Mouse (Mus musculus): ENCODE data around the gene Armt1. TPM values are rescaled to one million over a fixed set of nuclear protein-coding genes. Genes with fewer than 3 reads are reported as not detected.

Gene Armt1
- total and polyA plus RNA-seq, 2 experiments from 2014 or later: 6.1 to 17.6 TPM

DNA sequence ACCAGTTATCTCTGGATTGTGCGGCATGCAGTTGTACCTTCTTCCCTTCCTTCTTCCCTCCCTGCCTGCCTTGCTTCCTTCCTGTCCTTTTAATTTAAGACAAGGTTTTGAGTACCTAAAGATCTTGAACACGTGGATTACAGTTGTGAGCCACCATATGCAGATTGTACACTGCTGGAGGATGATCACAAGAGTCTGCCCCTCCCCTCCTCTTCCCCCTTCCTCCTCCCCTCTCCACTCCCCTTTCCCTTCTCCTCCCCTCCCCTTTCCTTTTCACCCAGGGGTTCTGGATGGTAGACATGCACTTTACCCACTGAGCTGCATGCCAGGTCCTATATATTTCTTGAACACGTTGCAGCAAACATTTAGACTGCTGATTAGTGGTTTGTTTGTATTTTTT lies 3.1 kb downstream of the Armt1 start:
- H3K27ac ChIP-seq (ENCODE audit: low read depth, low read length): no peak overlapping the region
- peaks cover 4% of the 10 kb centered on the region; the same call in 1 of the 2 replicates for H3K4me1 ChIP-seq (ENCODE audit: insufficient read depth)
- no peak overlapping the region for H3K4me2 ChIP-seq (ENCODE audit: low read depth)
- DNase-seq (no peak), ATAC-seq (no peak)
- no peaks in the 10 kb centered on the region for H3K9me3 ChIP-seq (ENCODE audit: low read length)
- H3K27me3 ChIP-seq (ENCODE audit: insufficient read depth, low read length): no peaks in the 10 kb centered on the region
- WGBS: 93% methylated on average over 3 of the region's 3 CpGs
- no peak for TF ChIP-seq CTCF (IDR thresholded peaks at IDR 0.05; ENCODE audit: low read depth)
- no peak overlapping the region for H3K4me3 ChIP-seq (ENCODE audit: low read depth, low read length)
- H3K36me3 ChIP-seq (ENCODE audit: insufficient read depth): peaks cover 11% of the 10 kb centered on the region
- no peak overlapping the region for H3K9ac ChIP-seq

DNA sequence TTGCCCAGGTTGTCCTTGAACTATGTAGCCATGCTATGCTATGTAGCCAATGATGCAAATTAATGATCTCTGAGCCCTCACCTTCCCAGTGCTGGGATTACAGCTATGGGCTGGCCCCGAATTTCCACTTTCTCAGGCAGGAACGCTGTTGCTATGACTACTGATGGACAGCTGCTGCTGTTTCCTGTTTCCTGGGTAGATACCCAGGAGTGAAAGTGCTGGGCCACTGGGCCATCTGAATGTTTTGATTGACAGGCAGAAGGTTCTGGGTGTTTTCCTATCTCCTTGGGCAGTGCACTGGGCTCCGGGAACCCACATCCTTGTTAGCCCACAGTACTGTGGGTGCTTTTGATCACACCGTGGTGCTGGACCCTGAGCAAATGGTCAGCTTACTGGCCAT lies 24.1 kb downstream of the Armt1 start:
- no peaks in the 10 kb centered on the region for H3K27me3 ChIP-seq (ENCODE audit: insufficient read depth, low read length)
- no peak overlapping the region for H3K27ac ChIP-seq (ENCODE audit: low read depth, low read length)
- no peak overlapping the region for H3K4me3 ChIP-seq (ENCODE audit: low read depth, low read length)
- ATAC-seq (no peak), DNase-seq (no peak)
- H3K9ac ChIP-seq: no peak overlapping the region
- H3K4me2 ChIP-seq (ENCODE audit: low read depth): no peak overlapping the region
- WGBS: 91% methylated on average over 4 of the region's 4 CpGs
- no peaks in the 10 kb centered on the region for H3K9me3 ChIP-seq (ENCODE audit: low read length)
- TF ChIP-seq CTCF (IDR thresholded peaks at IDR 0.05; ENCODE audit: low read depth): no peak
- H3K36me3 ChIP-seq (ENCODE audit: insufficient read depth): peaks cover 6% of the 10 kb centered on the region; the same call in 1 of the 2 replicates
- H3K4me1 ChIP-seq (ENCODE audit: insufficient read depth): no peaks in the 10 kb centered on the region

DNA sequence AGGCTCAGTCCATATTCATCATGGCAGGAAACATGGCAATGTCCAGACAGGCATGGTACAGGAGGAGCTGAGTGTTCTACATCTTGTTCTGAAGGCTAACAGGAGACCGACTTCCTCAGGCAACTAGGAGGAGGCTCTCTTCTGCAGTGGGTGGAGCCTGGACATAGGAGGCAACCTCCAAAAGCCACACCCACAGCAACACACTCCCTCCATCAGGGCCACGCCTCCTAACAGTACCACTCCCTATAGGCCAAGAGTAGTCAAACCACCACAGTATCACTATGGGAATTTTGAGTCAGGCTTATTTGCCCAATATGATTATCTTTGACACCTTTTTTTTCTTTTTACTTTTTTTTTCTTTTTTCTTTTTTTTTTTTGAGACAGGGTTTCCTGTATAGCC lies 27.9 kb downstream of the Armt1 start:
- WGBS: 95% methylated on average over 2 of the region's 2 CpGs

DNA sequence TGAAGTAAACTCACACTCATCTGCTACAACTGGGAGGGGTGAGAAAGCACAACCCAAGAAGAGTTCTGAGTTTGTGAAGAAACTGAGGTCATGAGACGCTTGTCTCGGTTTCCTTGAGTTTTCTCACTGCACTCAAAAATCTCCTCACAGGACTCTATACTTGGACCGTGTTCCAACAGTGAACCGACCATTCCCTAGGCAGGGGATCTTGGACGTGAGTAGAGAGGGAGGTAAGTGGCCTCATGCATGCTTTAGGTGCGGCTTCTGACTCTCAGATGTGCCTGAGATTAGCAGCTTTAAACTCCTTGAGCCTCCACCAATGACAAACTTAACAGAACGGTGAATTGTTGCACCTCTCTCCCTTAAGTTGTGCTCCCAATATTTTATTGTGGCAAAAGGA lies 33.5 kb downstream of the Armt1 start:
- Histone ChIP-seq H3K4me3 (ENCODE audit: low read depth, low read length) (no peak overlapping the region), H3K4me1 (ENCODE audit: insufficient read depth) (no peaks in the 10 kb centered on the region), H3K36me3 (ENCODE audit: insufficient read depth) (no peaks in the 10 kb centered on the region), H3K9ac (no peak overlapping the region), H3K27me3 (ENCODE audit: insufficient read depth, low read length) (no peaks in the 10 kb centered on the region), H3K4me2 (ENCODE audit: low read depth) (no peak overlapping the region), H3K9me3 (ENCODE audit: low read length) (no peaks in the 10 kb centered on the region), H3K27ac (ENCODE audit: low read depth, low read length) (no peak overlapping the region)
- no peak for DNase-seq
- 84% methylated on average over 7 of the region's 7 CpGs for WGBS
- no peak for ATAC-seq
- no peak for TF ChIP-seq CTCF (IDR thresholded peaks at IDR 0.05; ENCODE audit: low read depth)

More for the DNA sequence above, 27.9 kb downstream of the Armt1 start:
- Histone ChIP-seq H3K4me2 (ENCODE audit: low read depth) (no peak overlapping the region), H3K27ac (ENCODE audit: low read depth, low read length) (no peak overlapping the region), H3K4me1 (ENCODE audit: insufficient read depth) (no peaks in the 10 kb centered on the region), H3K4me3 (ENCODE audit: low read depth, low read length) (no peak overlapping the region), H3K27me3 (ENCODE audit: insufficient read depth, low read length) (no peaks in the 10 kb centered on the region), H3K9ac (no peak overlapping the region), H3K36me3 (ENCODE audit: insufficient read depth) (peaks cover 3% of the 10 kb centered on the region; the same call in 1 of the 2 replicates), H3K9me3 (ENCODE audit: low read length) (no peaks in the 10 kb centered on the region)
- DNase-seq (no peak), ATAC-seq (no peak)
- no peak for TF ChIP-seq CTCF (IDR thresholded peaks at IDR 0.05; ENCODE audit: low read depth)

DNA sequence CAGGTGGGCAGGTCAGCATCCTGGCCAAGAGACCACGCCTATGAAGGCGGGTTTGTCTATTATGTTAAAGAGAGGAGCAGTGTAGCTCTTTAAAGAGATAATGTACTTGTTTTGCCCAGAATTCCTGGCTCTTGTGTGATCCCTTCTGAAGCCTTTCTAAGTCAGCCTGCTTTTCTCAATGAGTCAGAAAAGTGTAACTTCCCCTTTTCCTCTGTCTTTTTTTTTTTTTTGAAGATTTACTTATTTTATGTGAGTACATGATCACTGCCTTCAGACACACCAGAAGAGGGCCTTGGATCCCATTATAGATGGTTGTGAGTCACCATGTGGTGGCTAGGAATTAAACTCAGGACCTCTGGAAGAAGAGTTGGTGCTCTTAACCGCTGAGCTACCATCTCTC lies 37.1 kb downstream of the Armt1 start:
- no peak overlapping the region for H3K27ac ChIP-seq (ENCODE audit: low read depth, low read length)
- no peaks in the 10 kb centered on the region for H3K27me3 ChIP-seq (ENCODE audit: insufficient read depth, low read length)
- H3K4me3 ChIP-seq (ENCODE audit: low read depth, low read length): no peak overlapping the region
- ATAC-seq (no peak), DNase-seq (no peak)
- H3K36me3 ChIP-seq (ENCODE audit: insufficient read depth): no peaks in the 10 kb centered on the region
- TF ChIP-seq CTCF (IDR thresholded peaks at IDR 0.05; ENCODE audit: low read depth): no peak
- 91% methylated on average over 3 of the region's 3 CpGs for WGBS
- H3K4me1 ChIP-seq (ENCODE audit: insufficient read depth): no peaks in the 10 kb centered on the region
- H3K9ac ChIP-seq: no peak overlapping the region
- H3K4me2 ChIP-seq (ENCODE audit: low read depth): no peak overlapping the region
- H3K9me3 ChIP-seq (ENCODE audit: low read length): no peaks in the 10 kb centered on the region

DNA sequence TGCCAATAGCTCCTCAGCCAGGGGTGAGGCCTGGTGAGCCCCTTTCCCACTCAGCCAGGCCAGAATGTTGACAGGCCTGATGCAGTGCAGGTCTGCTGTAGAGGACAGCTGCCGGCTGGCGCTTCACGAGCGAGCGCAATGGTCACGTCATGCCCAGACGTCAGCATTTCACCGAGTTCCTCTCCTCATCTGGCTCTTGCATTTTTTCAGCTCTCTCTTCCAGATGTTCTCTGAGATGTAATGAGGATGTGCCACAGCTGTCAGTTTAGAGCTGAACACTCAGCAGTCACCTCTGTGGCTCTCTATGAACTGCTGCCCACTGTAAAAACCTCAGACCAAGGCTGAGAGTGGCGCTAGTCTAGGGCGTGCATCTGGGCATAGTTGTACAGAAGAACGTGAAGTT lies 41.3 kb downstream of the Armt1 start:
- H3K4me2 ChIP-seq (ENCODE audit: low read depth): no peak overlapping the region
- no peak overlapping the region for H3K4me3 ChIP-seq (ENCODE audit: low read depth, low read length)
- no peak for TF ChIP-seq CTCF (IDR thresholded peaks at IDR 0.05; ENCODE audit: low read depth)
- H3K4me1 ChIP-seq (ENCODE audit: insufficient read depth): no peaks in the 10 kb centered on the region
- H3K9me3 ChIP-seq (ENCODE audit: low read length): no peaks in the 10 kb centered on the region
- no peaks in the 10 kb centered on the region for H3K36me3 ChIP-seq (ENCODE audit: insufficient read depth)
- ATAC-seq: no peak
- no peak overlapping the region for H3K27ac ChIP-seq (ENCODE audit: low read depth, low read length)
- WGBS: 95% methylated on average over 11 of the region's 11 CpGs
- no peaks in the 10 kb centered on the region for H3K27me3 ChIP-seq (ENCODE audit: insufficient read depth, low read length)
- DNase-seq: no peak
- no peak overlapping the region for H3K9ac ChIP-seq

DNA sequence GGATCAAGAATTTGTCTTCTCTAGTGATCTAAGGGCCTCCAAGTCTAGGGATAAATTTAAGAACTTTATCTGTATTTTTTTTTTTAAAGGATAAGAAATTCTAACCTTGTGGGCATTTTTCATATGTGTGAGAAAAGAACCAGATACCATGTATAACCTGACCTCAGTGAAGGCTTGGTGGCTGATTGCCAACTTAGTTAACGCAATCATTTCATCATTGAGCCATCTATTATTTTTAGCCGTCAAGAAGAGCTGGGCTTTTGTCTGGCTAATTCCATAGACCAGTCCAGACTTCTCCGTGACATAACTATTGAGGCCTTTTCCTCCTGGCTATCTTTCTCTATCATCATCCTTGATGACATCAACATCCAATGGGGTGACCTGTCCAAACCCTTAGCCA lies 43.2 kb downstream of the Armt1 start:
- Histone ChIP-seq H3K4me2 (ENCODE audit: low read depth) (no peak overlapping the region), H3K9ac (no peak overlapping the region), H3K4me1 (ENCODE audit: insufficient read depth) (no peaks in the 10 kb centered on the region), H3K4me3 (ENCODE audit: low read depth, low read length) (no peak overlapping the region), H3K27me3 (ENCODE audit: insufficient read depth, low read length) (no peaks in the 10 kb centered on the region), H3K27ac (ENCODE audit: low read depth, low read length) (no peak overlapping the region), H3K9me3 (ENCODE audit: low read length) (no peaks in the 10 kb centered on the region), H3K36me3 (ENCODE audit: insufficient read depth) (no peaks in the 10 kb centered on the region)
- 73% methylated on average over 3 of the region's 3 CpGs for WGBS
- no peak for TF ChIP-seq CTCF (IDR thresholded peaks at IDR 0.05; ENCODE audit: low read depth)
- ATAC-seq: no peak
- no peak for DNase-seq

DNA sequence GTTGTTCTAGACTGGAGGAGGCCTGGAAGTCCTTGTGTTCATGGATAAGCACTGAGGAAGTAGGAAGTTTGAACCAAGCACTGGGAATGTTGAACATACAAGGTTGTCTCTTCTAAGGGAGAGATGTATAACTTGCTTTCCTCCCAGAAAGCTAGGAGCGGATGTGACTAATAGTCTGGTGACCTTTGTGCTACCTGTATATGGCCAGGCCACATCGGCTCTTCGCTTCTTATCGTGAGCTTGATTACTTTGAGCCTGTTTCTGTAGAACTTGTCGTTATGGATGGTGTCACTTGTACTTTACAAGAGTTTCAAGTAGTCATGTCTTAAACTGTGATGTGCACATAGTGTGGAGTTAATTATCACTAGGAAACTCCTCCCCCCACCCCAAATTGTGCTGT lies 44.3 kb downstream of the Armt1 start:
- no peak for ATAC-seq
- Histone ChIP-seq H3K9me3 (ENCODE audit: low read length) (no peaks in the 10 kb centered on the region), H3K4me1 (ENCODE audit: insufficient read depth) (no peaks in the 10 kb centered on the region), H3K4me3 (ENCODE audit: low read depth, low read length) (no peak overlapping the region), H3K27ac (ENCODE audit: low read depth, low read length) (no peak overlapping the region), H3K27me3 (ENCODE audit: insufficient read depth, low read length) (no peaks in the 10 kb centered on the region), H3K9ac (no peak overlapping the region), H3K4me2 (ENCODE audit: low read depth) (no peak overlapping the region), H3K36me3 (ENCODE audit: insufficient read depth) (no peaks in the 10 kb centered on the region)
- no peak for TF ChIP-seq CTCF (IDR thresholded peaks at IDR 0.05; ENCODE audit: low read depth)
- no peak for DNase-seq
- 93% methylated on average over 5 of the region's 5 CpGs for WGBS
